14 mouse cellular contexts compared by ENCODE assay signal in genomic region chr14:30590918-30591317, GRCm38 (mm10). TPM values are rescaled to one million over a fixed set of nuclear protein-coding genes. Genes with fewer than 3 reads are reported as not detected.
DNase-seq lines count a peak whose midpoint lies in the region.
"Had no signal": no experiment of that assay in that cellular context is flagged by ENCODE, and none has a peak within 500 bp of the region (broad histone marks: within the 10 kb centered on the region; RNA-seq: fewer than 3 reads in every experiment).

No protein-coding gene starts in this region.

- peaks cover 4% of the 10 kb centered on the region for H3K36me3 ChIP-seq in heart, embryonic 10.5 days
- H3K36me3 ChIP-seq: heart, embryonic 12.5 days; heart, embryonic 15.5 days; hindbrain, embryonic 12.5 days had no signal

- H3K27ac ChIP-seq in heart, embryonic 10.5 days: peak overlapping the region; percentile 23; the same call in 1 of the 2 replicates
- H3K27ac ChIP-seq: embryonic facial prominence, embryonic 12.5 days; embryonic facial prominence, embryonic 15.5 days; heart, adult 2 months; heart, embryonic 15.5 days; hindbrain, embryonic 12.5 days had no signal

- DNase-seq in adrenal gland, adult (ENCODE audit: inconsistent age in 2 of 2, low spot score in 1 of 2): peak; percentile 69 to 86
- no peak for DNase-seq in adrenal gland, adult 18-20 months (ENCODE audit: low spot score in 2 of 2)
- peak; percentile 43 for DNase-seq in adrenal gland, postnatal 14 days
- no peak for DNase-seq in adrenal gland, postnatal 25 days
- DNase-seq in heart, embryonic 10.5 days (ENCODE audit: low spot score): no peak
- DNase-seq in heart, adult 9 months (ENCODE audit: low spot score in 2 of 2): no peak
- peak; percentile 36 to 41 for DNase-seq in adrenal gland, postnatal 36 days
- DNase-seq in kidney, postnatal 4 days: no peak

- H3K27me3 ChIP-seq in heart, embryonic 10.5 days (ENCODE audit: insufficient read depth, poor library complexity, severe bottlenecking): peaks cover 4% of the 10 kb centered on the region; the same call in 1 of the 2 replicates
- H3K27me3 ChIP-seq: embryonic facial prominence, embryonic 12.5 days; embryonic facial prominence, embryonic 15.5 days; heart, embryonic 12.5 days; heart, embryonic 15.5 days had no signal

- H3K4me3 ChIP-seq in heart, embryonic 10.5 days: no peak overlapping the region
- H3K4me3 ChIP-seq: embryonic facial prominence, embryonic 12.5 days; embryonic facial prominence, embryonic 15.5 days; heart, adult 2 months; heart, embryonic 12.5 days; heart, embryonic 15.5 days; hindbrain, embryonic 12.5 days had no signal

- H3K4me1 ChIP-seq in heart, embryonic 10.5 days: peaks cover 34% of the 10 kb centered on the region

- no peaks in the 10 kb centered on the region for H3K9me3 ChIP-seq in heart, embryonic 10.5 days
- H3K9me3 ChIP-seq: embryonic facial prominence, embryonic 12.5 days; embryonic facial prominence, embryonic 15.5 days; heart, embryonic 12.5 days; heart, embryonic 15.5 days; hindbrain, embryonic 12.5 days had no signal

- 71% methylated on average over 7 of the region's 7 CpGs for WGBS in heart, embryonic 10.5 days

RNA-seq across cellular contexts. Expression of gene Prkcd, which starts 35.1 kb away (rescaled TPM):
- total RNA-seq in adrenal gland, adult 18-20 months (2021): 100 to 1,000 TPM; 123 to 353 TPM
- total RNA-seq in adrenal gland, postnatal 14 days (2021): 133 and 145 TPM in 2 replicates
- total RNA-seq in adrenal gland, postnatal 25 days (2021): 210 and 237 TPM in 2 replicates
- polyA plus RNA-seq in heart, embryonic 10.5 days (2016; fragmentation: Nextera tagmentation; extraction: Ambion mirVana): 32.4 and 37.3 TPM in 2 replicates
- 100 to 1,000 TPM; 101 to 162 TPM for total RNA-seq in adrenal gland, postnatal 36 days (2021)

RNA-seq across cellular contexts. Expression of gene Tkt, which starts 42.8 kb away (rescaled TPM):
- 1,000 to 10,000 TPM; 1,314 to 2,885 TPM for total RNA-seq in adrenal gland, adult 18-20 months (2021)
- total RNA-seq in adrenal gland, postnatal 14 days (2021): 829 and 921 TPM in 2 replicates
- total RNA-seq in adrenal gland, postnatal 25 days (2021): 920 and 1,133 TPM in 2 replicates
- polyA plus RNA-seq in heart, embryonic 10.5 days (2016; fragmentation: Nextera tagmentation; extraction: Ambion mirVana): 122 and 199 TPM in 2 replicates
- 1,000 to 10,000 TPM; 1,323 to 1,442 TPM for total RNA-seq in adrenal gland, postnatal 36 days (2021)

Comparison
In these comparisons a context has a peak if more than half of its experiments do, and no peak if none do; other contexts are left out.
1. DNase-seq: peak in adrenal gland, adult (2 of 2), adrenal gland, postnatal 14 days (single experiment) and adrenal gland, postnatal 36 days (2 of 2); none in adrenal gland, adult 18-20 months (0 of 2), adrenal gland, postnatal 25 days (single experiment), heart, embryonic 10.5 days (single experiment), heart, adult 9 months (0 of 2) and kidney, postnatal 4 days (0 of 2).